Mouse (Mus musculus): ENCODE measurements at regions not wholly inside any gene's neighbourhood (a gene's known extent, or its start where the extent isn't known, plus 50 kb on each side); places are given as distances from the start of the nearest gene placed in this dataset.

DNA sequence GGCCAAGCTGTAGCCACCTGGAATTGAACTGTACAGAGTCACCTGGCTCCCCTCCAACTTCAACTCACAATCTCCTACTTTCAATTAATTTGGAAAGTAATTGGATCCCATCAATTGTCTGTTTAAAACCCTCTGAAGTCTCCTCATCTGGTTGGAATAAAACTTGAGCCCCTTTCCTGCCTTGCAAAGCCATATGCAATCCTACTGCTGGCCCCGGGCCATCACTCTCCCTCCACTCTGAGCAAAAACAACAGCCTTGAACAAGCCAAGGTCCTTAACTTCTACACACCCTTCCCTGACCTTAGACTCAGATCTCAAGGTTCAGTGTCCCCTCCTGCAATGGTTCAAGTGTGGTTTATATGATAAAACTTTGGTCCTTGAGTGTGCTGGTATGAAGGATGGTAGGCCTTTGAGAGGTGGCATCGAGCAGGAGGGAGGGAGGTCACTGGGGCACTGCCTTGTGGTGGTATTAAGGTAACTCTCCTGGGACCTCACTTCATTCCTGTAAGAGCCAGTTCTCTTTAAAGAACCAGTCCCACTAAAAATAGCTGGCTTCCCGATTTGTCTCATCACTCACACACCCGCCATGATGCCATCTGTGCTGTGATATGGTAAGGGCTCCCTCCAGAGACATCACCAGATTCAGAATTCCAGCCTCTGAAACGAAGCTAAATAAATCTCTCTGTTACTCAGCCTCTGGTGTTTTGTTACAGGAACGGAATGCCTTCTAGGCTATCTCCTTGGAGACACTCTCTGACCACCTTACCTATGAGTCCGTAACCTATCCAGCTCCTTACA lies 112.0 kb upstream of the Zmiz1 start:
- peaks cover 23% of the 10 kb centered on the region for H3K4me1 ChIP-seq (ENCODE audit: insufficient read depth, low read length)
- no peak overlapping the region for H3K27ac ChIP-seq (ENCODE audit: low read length)
- no peak overlapping the region for H3K4me2 ChIP-seq (replicated peaks; ENCODE audit: low read depth, low read length)
- H3K4me3 ChIP-seq (ENCODE audit: low read length): no peak overlapping the region
- no peaks in the 10 kb centered on the region for H3K9me3 ChIP-seq (ENCODE audit: low read length)
- WGBS: 68% methylated on average over 7 of the region's 7 CpGs
- no peaks in the 10 kb centered on the region for H3K36me3 ChIP-seq (ENCODE audit: insufficient read depth, low read length)
- no peaks in the 10 kb centered on the region for H3K27me3 ChIP-seq (ENCODE audit: insufficient read depth, low read length)
- no peak overlapping the region for H3K9ac ChIP-seq (replicated peaks; ENCODE audit: low read length)
- no peak for ATAC-seq (ENCODE audit: low FRiP score, low TSS enrichment)

DNA sequence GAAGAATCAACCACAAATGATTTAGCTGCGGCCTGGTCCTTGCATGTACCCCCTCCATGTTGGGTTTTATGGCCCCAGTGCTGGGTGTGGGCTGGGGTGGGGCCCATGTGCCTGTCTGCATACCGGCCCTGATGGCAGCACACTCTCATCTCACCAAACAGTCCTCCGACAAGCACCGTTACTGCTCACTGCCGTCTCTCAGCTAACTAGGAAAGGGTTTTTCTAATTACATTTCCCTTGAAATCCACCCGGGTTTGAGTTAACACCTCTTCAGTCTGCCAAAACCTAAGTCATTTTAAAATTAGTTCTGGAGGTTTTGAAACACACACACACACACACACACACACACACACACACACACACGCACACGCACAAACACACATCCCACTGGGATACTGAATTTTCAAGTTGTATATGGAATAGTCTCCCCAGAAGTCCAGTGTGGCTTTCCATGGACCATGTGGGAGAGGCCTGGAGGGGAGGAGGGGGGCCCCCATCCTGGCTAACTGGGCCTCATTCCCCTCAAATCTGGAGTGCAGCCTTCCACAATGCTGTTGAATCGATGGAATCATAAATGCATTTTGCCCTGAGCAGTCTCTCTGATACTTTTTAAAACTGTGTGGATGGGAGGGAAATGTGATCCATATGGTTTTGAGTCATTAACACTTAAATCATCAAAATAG lies 108.6 kb upstream of the Zmiz1 start:
- no peak for ATAC-seq (ENCODE audit: low FRiP score, low TSS enrichment)
- no peaks in the 10 kb centered on the region for H3K36me3 ChIP-seq (ENCODE audit: insufficient read depth, low read length)
- H3K4me3 ChIP-seq (ENCODE audit: low read length): no peak overlapping the region
- WGBS: 48% methylated on average over 9 of the region's 9 CpGs
- H3K27ac ChIP-seq (ENCODE audit: low read length): no peak overlapping the region
- no peaks in the 10 kb centered on the region for H3K27me3 ChIP-seq (ENCODE audit: insufficient read depth, low read length)
- peaks cover 7% of the 10 kb centered on the region; the same call in 1 of the 2 replicates for H3K4me1 ChIP-seq (ENCODE audit: insufficient read depth, low read length)
- H3K9me3 ChIP-seq (ENCODE audit: low read length): no peaks in the 10 kb centered on the region
- H3K9ac ChIP-seq (replicated peaks; ENCODE audit: low read length): no peak overlapping the region
- no peak overlapping the region for H3K4me2 ChIP-seq (replicated peaks; ENCODE audit: low read depth, low read length)

DNA sequence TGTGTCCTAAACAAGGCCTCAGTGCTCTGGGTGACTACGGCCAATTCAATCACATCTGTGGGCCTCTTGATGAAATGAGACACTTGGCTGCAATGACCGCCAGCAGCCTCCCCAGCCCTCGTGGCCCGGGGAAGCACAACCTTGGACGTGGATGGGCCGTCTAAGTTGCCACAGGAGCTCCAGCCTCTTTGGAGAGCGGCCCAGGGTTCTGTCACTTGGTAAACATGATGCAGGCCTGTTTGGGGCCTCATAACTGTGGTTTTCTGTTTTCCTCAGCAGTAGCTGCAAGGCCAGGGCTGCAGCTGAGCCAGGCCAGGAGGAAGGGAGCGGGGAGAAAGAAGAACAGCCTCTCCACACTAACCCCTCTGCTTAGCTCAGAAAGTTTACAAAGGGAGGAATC lies 105.2 kb upstream of the Zmiz1 start:
- Histone ChIP-seq H3K9ac (replicated peaks; ENCODE audit: low read length) (no peak overlapping the region), H3K9me3 (ENCODE audit: low read length) (no peaks in the 10 kb centered on the region), H3K27ac (ENCODE audit: low read length) (peak overlapping the region; percentile 45), H3K4me2 (replicated peaks; ENCODE audit: low read depth, low read length) (no peak overlapping the region), H3K36me3 (ENCODE audit: insufficient read depth, low read length) (no peaks in the 10 kb centered on the region), H3K4me1 (ENCODE audit: insufficient read depth, low read length) (no peaks in the 10 kb centered on the region), H3K4me3 (ENCODE audit: low read length) (no peak overlapping the region), H3K27me3 (ENCODE audit: insufficient read depth, low read length) (no peaks in the 10 kb centered on the region)
- ATAC-seq (ENCODE audit: low FRiP score, low TSS enrichment): 0 out of 2 replicates have a peak, but pooled peaks have one; percentile 67
- WGBS: 46% methylated on average over 8 of the region's 8 CpGs

DNA sequence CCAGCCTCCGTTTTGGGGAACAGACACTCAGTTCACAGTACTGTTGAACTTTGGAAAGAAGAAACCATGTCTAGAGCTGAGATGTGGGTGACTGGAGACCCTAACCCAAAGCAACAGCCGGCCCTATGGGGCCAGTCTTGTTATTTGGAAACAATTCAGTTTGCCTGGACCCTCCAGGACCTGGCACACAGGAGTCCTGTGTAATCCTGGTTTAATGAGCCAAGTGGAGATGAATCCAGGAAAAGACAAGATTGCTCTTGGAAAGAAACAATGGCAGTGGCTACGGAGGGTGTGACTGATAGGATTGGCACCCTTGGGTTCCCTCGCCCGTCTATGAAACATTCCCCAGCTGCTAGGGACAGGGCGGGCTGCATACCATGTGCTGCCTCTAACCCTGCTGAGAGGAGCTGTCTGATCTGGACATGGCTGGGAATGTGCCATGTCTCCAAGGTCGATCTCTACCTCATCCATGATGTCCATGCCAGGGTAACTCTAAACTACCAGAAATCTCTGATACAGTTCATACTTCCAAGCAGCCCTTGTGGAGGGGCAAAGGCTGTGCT lies 104.6 kb upstream of the Zmiz1 start:
- 83% methylated on average over 7 of the region's 7 CpGs for WGBS
- Histone ChIP-seq H3K36me3 (ENCODE audit: insufficient read depth, low read length) (no peaks in the 10 kb centered on the region), H3K9me3 (ENCODE audit: low read length) (no peaks in the 10 kb centered on the region), H3K27me3 (ENCODE audit: insufficient read depth, low read length) (no peaks in the 10 kb centered on the region), H3K4me2 (replicated peaks; ENCODE audit: low read depth, low read length) (no peak overlapping the region), H3K4me3 (ENCODE audit: low read length) (no peak overlapping the region), H3K4me1 (ENCODE audit: insufficient read depth, low read length) (no peaks in the 10 kb centered on the region), H3K27ac (ENCODE audit: low read length) (peak overlapping the region; percentile 45; the same call in 1 of the 2 replicates), H3K9ac (replicated peaks; ENCODE audit: low read length) (no peak overlapping the region)
- ATAC-seq (ENCODE audit: low FRiP score, low TSS enrichment): no peak

DNA sequence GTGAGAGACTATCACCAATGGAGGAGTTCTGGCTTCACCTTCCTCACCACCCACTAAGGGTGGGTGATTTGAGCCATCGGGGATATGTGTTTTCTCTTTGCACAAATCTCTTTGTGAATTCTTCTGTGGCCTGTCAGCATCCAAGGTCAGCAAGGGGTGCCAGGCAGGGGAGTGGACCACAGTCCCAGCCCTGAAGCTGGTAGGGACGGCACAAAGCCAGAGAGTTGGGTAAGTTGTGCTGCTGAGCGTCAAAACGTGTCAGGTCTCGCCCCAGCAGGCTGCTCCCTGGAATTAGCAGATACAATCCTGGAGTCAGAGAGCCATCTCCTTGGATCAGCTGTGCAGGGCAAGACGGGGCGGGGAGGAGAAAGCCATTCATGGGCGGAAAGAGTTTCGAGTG lies 101.2 kb upstream of the Zmiz1 start:
- Histone ChIP-seq H3K27me3 (ENCODE audit: insufficient read depth, low read length) (no peaks in the 10 kb centered on the region), H3K4me2 (replicated peaks; ENCODE audit: low read depth, low read length) (no peak overlapping the region), H3K36me3 (ENCODE audit: insufficient read depth, low read length) (no peaks in the 10 kb centered on the region), H3K27ac (ENCODE audit: low read length) (no peak overlapping the region), H3K9ac (replicated peaks; ENCODE audit: low read length) (no peak overlapping the region), H3K4me1 (ENCODE audit: insufficient read depth, low read length) (no peaks in the 10 kb centered on the region), H3K4me3 (ENCODE audit: low read length) (no peak overlapping the region), H3K9me3 (ENCODE audit: low read length) (no peaks in the 10 kb centered on the region)
- WGBS: 76% methylated on average over 9 of the region's 9 CpGs
- no peak for ATAC-seq (ENCODE audit: low FRiP score, low TSS enrichment)

GRCm38 (mm10) chr14:25359824-25360294 lies 99.1 kb upstream of the Zmiz1 start:
- no peak overlapping the region for H3K27ac ChIP-seq (ENCODE audit: low read length)
- 60% methylated on average over 3 of the region's 3 CpGs for WGBS

GRCm38 (mm10) chr14:25360726-25361125 lies 98.3 kb upstream of the Zmiz1 start:
- WGBS: 83% methylated on average over 9 of the region's 9 CpGs
- H3K27ac ChIP-seq (ENCODE audit: low read length): no peak overlapping the region
- no peaks in the 10 kb centered on the region for H3K27me3 ChIP-seq (ENCODE audit: insufficient read depth, low read length)
- H3K4me1 ChIP-seq (ENCODE audit: insufficient read depth, low read length): no peaks in the 10 kb centered on the region
- H3K9me3 ChIP-seq (ENCODE audit: low read length): no peaks in the 10 kb centered on the region
- H3K4me3 ChIP-seq (ENCODE audit: low read length): no peak overlapping the region
- no peak overlapping the region for H3K4me2 ChIP-seq (replicated peaks; ENCODE audit: low read depth, low read length)
- no peaks in the 10 kb centered on the region for H3K36me3 ChIP-seq (ENCODE audit: insufficient read depth, low read length)
- ATAC-seq (ENCODE audit: low FRiP score, low TSS enrichment): no peak
- H3K9ac ChIP-seq (replicated peaks; ENCODE audit: low read length): no peak overlapping the region

More at GRCm38 (mm10) chr14:25359824-25360294, 99.1 kb upstream of the Zmiz1 start:
- H3K27me3 ChIP-seq (ENCODE audit: insufficient read depth, low read length): no peaks in the 10 kb centered on the region
- H3K9me3 ChIP-seq (ENCODE audit: low read length): no peaks in the 10 kb centered on the region
- H3K36me3 ChIP-seq (ENCODE audit: insufficient read depth, low read length): no peaks in the 10 kb centered on the region
- H3K4me1 ChIP-seq (ENCODE audit: insufficient read depth, low read length): no peaks in the 10 kb centered on the region
- H3K4me2 ChIP-seq (replicated peaks; ENCODE audit: low read depth, low read length): no peak overlapping the region
- ATAC-seq (ENCODE audit: low FRiP score, low TSS enrichment): no peak
- H3K9ac ChIP-seq (replicated peaks; ENCODE audit: low read length): no peak overlapping the region
- no peak overlapping the region for H3K4me3 ChIP-seq (ENCODE audit: low read length)

GRCm38 (mm10) chr14:25361129-25361528 lies 97.9 kb upstream of the Zmiz1 start:
- Histone ChIP-seq H3K4me1 (ENCODE audit: insufficient read depth, low read length) (no peaks in the 10 kb centered on the region), H3K36me3 (ENCODE audit: insufficient read depth, low read length) (no peaks in the 10 kb centered on the region), H3K9ac (replicated peaks; ENCODE audit: low read length) (no peak overlapping the region), H3K27me3 (ENCODE audit: insufficient read depth, low read length) (no peaks in the 10 kb centered on the region), H3K27ac (ENCODE audit: low read length) (no peak overlapping the region), H3K9me3 (ENCODE audit: low read length) (no peaks in the 10 kb centered on the region), H3K4me2 (replicated peaks; ENCODE audit: low read depth, low read length) (no peak overlapping the region), H3K4me3 (ENCODE audit: low read length) (no peak overlapping the region)
- ATAC-seq (ENCODE audit: low FRiP score, low TSS enrichment): no peak
- 86% methylated on average over 3 of the region's 3 CpGs for WGBS

- 13% methylated on average over 1 of the region's 1 CpGs for WGBS
- Histone ChIP-seq H3K27ac (ENCODE audit: low read length) (no peak overlapping the region), H3K4me2 (replicated peaks; ENCODE audit: low read depth, low read length) (no peak overlapping the region), H3K27me3 (ENCODE audit: insufficient read depth, low read length) (no peaks in the 10 kb centered on the region), H3K9me3 (ENCODE audit: low read length) (no peaks in the 10 kb centered on the region), H3K4me3 (ENCODE audit: low read length) (no peak overlapping the region), H3K4me1 (ENCODE audit: insufficient read depth, low read length) (no peaks in the 10 kb centered on the region), H3K9ac (replicated peaks; ENCODE audit: low read length) (no peak overlapping the region), H3K36me3 (ENCODE audit: insufficient read depth, low read length) (no peaks in the 10 kb centered on the region)
- ATAC-seq (ENCODE audit: low FRiP score, low TSS enrichment): no peak
Observed at GRCm38 (mm10) chr14:25362771-25363170, 96.2 kb upstream of the Zmiz1 start.

All from kidney, embryonic 16.5 days (tissue).